Mouse (Mus musculus) forebrain, postnatal 0 days (tissue): ENCODE measurements around the gene Phlda1. TPM values are rescaled to one million over a fixed set of nuclear protein-coding genes. Genes with fewer than 3 reads are reported as not detected.

Experiments used
- ATAC-seq: fragments of 200-750 bp; cut with Nextera tagmentation; 2 replicates; pipeline ENCODE4 v1.8.0; 2017; ENCODE audit warnings: mild to moderate bottlenecking, moderate library complexity
- DNase-seq: peaks from one replicate; pipeline ENCODE4 v3.0.0-alpha.2; 2015
- H3K27ac ChIP-seq: fragments of 300-500 bp; sonication (generic); 2 replicates; pipeline ENCODE4 v1.5.1; 2014; ENCODE audit warnings: low read depth, mild to moderate bottlenecking, antibody characterized with exemption, low read length, moderate library complexity, mixed read lengths
- H3K27me3 ChIP-seq: fragments of 300-500 bp; sonication (generic); 2 replicates; pipeline ENCODE4 v1.6.1; 2014; ENCODE audit warnings: mild to moderate bottlenecking, low read length, mixed read lengths; ENCODE audit not compliant: insufficient read depth
- H3K36me3 ChIP-seq: fragments of 300-500 bp; sonication (generic); 2 replicates; pipeline ENCODE4 v1.6.1; 2014; ENCODE audit warnings: mild to moderate bottlenecking, moderate library complexity; ENCODE audit not compliant: insufficient read depth
- H3K4me1 ChIP-seq: fragments of 300-500 bp; sonication (generic); 2 replicates; pipeline ENCODE4 v1.6.1; 2014; ENCODE audit warnings: antibody characterized with exemption; ENCODE audit not compliant: insufficient read depth
- H3K4me2 ChIP-seq: fragments of 300-500 bp; sonication (generic); 2 replicates; pipeline ENCODE4 v1.6.1; 2014; ENCODE audit warnings: low read depth, mild to moderate bottlenecking, moderate library complexity
- H3K4me3 ChIP-seq: fragments of 300-500 bp; sonication (generic); 2 replicates; pipeline ENCODE4 v1.5.1; 2014; ENCODE audit warnings: low read depth, low read length, mixed read lengths
- H3K9ac ChIP-seq: fragments of 300-500 bp; sonication (generic); 2 replicates; pipeline ENCODE4 v1.6.1; 2014; ENCODE audit warnings: mild to moderate bottlenecking
- H3K9me3 ChIP-seq: fragments of 300-500 bp; sonication (generic); 2 replicates; pipeline ENCODE4 v1.6.1; 2016; ENCODE audit warnings: low read length
- CTCF ChIP-seq: sonication (generic); IDR thresholded peaks from 2 replicates; pipeline ENCODE4 v1.5.1; 2016; ENCODE audit warnings: antibody characterized with exemption, control low read depth, low read depth
- WGBS: fragments of 180-500 bp; shearing (Covaris S2); extraction: QIAGEN DNeasy Blood & Tissue Kit; methylation state at CpG from one replicate; pipeline ENCODE4 v1.1.7; 2014; 5-methylcytosine and 5-hydroxymethylcytosine counted together
- polyA plus RNA-seq: library from polyadenylated mRNA; unstranded; fragments of >200 nt; fragmentation: Nextera tagmentation; extraction: Ambion mirVana; gene quantifications from 2 replicates; pipeline ENCODE4 v1.2.1, GENCODE M21; 2015
- total RNA-seq: library from RNA; depleted of rRNA; stranded (reverse); fragments of >200 nt; gene quantifications from 2 replicates; pipeline ENCODE4 v1.2.3, GENCODE M21; 2014

The Phlda1 gene
- total and polyA plus RNA-seq, 2 experiments from 2014 or later: 8.9 to 29.3 TPM

- H3K36me3 ChIP-seq: no peaks in the 10 kb centered on the region
- WGBS: 80% methylated on average over 9 of the region's 9 CpGs
- no peak for ATAC-seq
- DNase-seq: no peak
- no peaks in the 10 kb centered on the region for H3K27me3 ChIP-seq
- H3K4me3 ChIP-seq: no peak overlapping the region
- no peak overlapping the region for H3K4me2 ChIP-seq
- H3K9me3 ChIP-seq: no peaks in the 10 kb centered on the region
- no peak overlapping the region for H3K27ac ChIP-seq
- TF ChIP-seq CTCF: no peak
- no peak overlapping the region for H3K9ac ChIP-seq
- no peaks in the 10 kb centered on the region; the same call in 1 of the 2 replicates for H3K4me1 ChIP-seq
Measured at GRCm38 (mm10) chr10:111540678-111541077, 34.6 kb downstream of the Phlda1 start.

- H3K36me3 ChIP-seq: no peaks in the 10 kb centered on the region
- H3K27ac ChIP-seq: no peak overlapping the region
- no peaks in the 10 kb centered on the region; the same call in 1 of the 2 replicates for H3K4me1 ChIP-seq
- H3K9ac ChIP-seq: no peak overlapping the region
- no peak for TF ChIP-seq CTCF
- DNase-seq (no peak), ATAC-seq (no peak)
- H3K27me3 ChIP-seq: no peaks in the 10 kb centered on the region
- no peak overlapping the region for H3K4me2 ChIP-seq
- no peaks in the 10 kb centered on the region for H3K9me3 ChIP-seq
- WGBS: 67% methylated on average over 7 of the region's 7 CpGs
- H3K4me3 ChIP-seq: no peak overlapping the region
Measured at GRCm38 (mm10) chr10:111543106-111543505, 37.0 kb downstream of the Phlda1 start.

GRCm38 (mm10) chr10:111543781-111544260 is 37.7 kb downstream of the Phlda1 start:
- Histone ChIP-seq H3K4me3 (no peak overlapping the region), H3K4me2 (no peak overlapping the region), H3K9me3 (no peaks in the 10 kb centered on the region), H3K27me3 (no peaks in the 10 kb centered on the region), H3K27ac (no peak overlapping the region), H3K36me3 (no peaks in the 10 kb centered on the region), H3K9ac (no peak overlapping the region), H3K4me1 (no peaks in the 10 kb centered on the region; the same call in 1 of the 2 replicates)
- DNase-seq (no peak), ATAC-seq (0 out of 2 replicates have a peak, but pooled peaks have one; percentile 10)
- WGBS: 59% methylated on average over 7 of the region's 7 CpGs
- no peak for TF ChIP-seq CTCF

GRCm38 (mm10) chr10:111544311-111544710 is 38.2 kb downstream of the Phlda1 start:
- Histone ChIP-seq H3K4me3 (no peak overlapping the region), H3K4me2 (no peak overlapping the region), H3K9me3 (no peaks in the 10 kb centered on the region), H3K27me3 (no peaks in the 10 kb centered on the region), H3K36me3 (no peaks in the 10 kb centered on the region), H3K4me1 (no peaks in the 10 kb centered on the region; the same call in 1 of the 2 replicates), H3K27ac (no peak overlapping the region), H3K9ac (no peak overlapping the region)
- no peak for TF ChIP-seq CTCF
- ATAC-seq (no peak), DNase-seq (no peak)
- 78% methylated on average over 4 of the region's 4 CpGs for WGBS

GRCm38 (mm10) chr10:111545648-111546047 is 39.6 kb downstream of the Phlda1 start:
- no peak for DNase-seq
- Histone ChIP-seq H3K36me3 (no peaks in the 10 kb centered on the region), H3K4me3 (no peak overlapping the region), H3K27me3 (no peaks in the 10 kb centered on the region), H3K4me1 (peaks cover 3% of the 10 kb centered on the region; the same call in 1 of the 2 replicates), H3K9me3 (no peaks in the 10 kb centered on the region), H3K27ac (no peak overlapping the region), H3K4me2 (no peak overlapping the region), H3K9ac (no peak overlapping the region)
- 72% methylated on average over 4 of the region's 4 CpGs for WGBS
- no peak for ATAC-seq
- no peak for TF ChIP-seq CTCF

GRCm38 (mm10) chr10:111547881-111548372 is 41.8 kb downstream of the Phlda1 start:
- no peak for TF ChIP-seq CTCF
- Histone ChIP-seq H3K9ac (no peak overlapping the region), H3K4me1 (peaks cover 3% of the 10 kb centered on the region; the same call in 1 of the 2 replicates), H3K9me3 (no peaks in the 10 kb centered on the region), H3K27ac (no peak overlapping the region), H3K27me3 (no peaks in the 10 kb centered on the region), H3K4me3 (no peak overlapping the region), H3K4me2 (no peak overlapping the region), H3K36me3 (no peaks in the 10 kb centered on the region)
- ATAC-seq (no peak), DNase-seq (no peak)
- 62% methylated on average over 10 of the region's 10 CpGs for WGBS

GRCm38 (mm10) chr10:111550075-111550695 is 44.1 kb downstream of the Phlda1 start:
- Histone ChIP-seq H3K4me3 (no peak overlapping the region), H3K4me1 (peaks cover 3% of the 10 kb centered on the region; the same call in 1 of the 2 replicates), H3K9me3 (no peaks in the 10 kb centered on the region), H3K36me3 (no peaks in the 10 kb centered on the region), H3K9ac (no peak overlapping the region), H3K27me3 (no peaks in the 10 kb centered on the region), H3K27ac (no peak overlapping the region), H3K4me2 (no peak overlapping the region)
- ATAC-seq (peak; percentile 66), DNase-seq (peak; percentile 41)
- no peak for TF ChIP-seq CTCF
- 50% methylated on average over 6 of the region's 6 CpGs for WGBS
